Comparison of ENCODE assay signal across 14 mouse cellular contexts in genomic region chr8:119994114-119994513, GRCm38 (mm10). TPM values are rescaled to one million over a fixed set of nuclear protein-coding genes. Genes with fewer than 3 reads are reported as not detected.
DNase-seq lines count a peak whose midpoint lies in the region; ATAC-seq and TF ChIP-seq lines count a peak whose summit lies in the region.
"Had no signal": no experiment of that assay in that cellular context is flagged by ENCODE, and none has a peak within 500 bp of the region (broad histone marks: within the 10 kb centered on the region; RNA-seq: fewer than 3 reads in every experiment).

No protein-coding gene starts in this region.

- no peak for TF ChIP-seq CTCF in lung, embryonic 14.5 days (IDR thresholded peaks at IDR 0.05; ENCODE audit: low read depth)
- no peak for TF ChIP-seq CTCF in lung, adult 2 months (IDR thresholded peaks at IDR 0.05; ENCODE audit: insufficient read depth, low read length)

- no peak overlapping the region for H3K9ac ChIP-seq in lung, embryonic 14.5 days
- no peak overlapping the region for H3K9ac ChIP-seq in embryonic facial prominence, embryonic 14.5 days (ENCODE audit: low read depth, low read length)
- H3K9ac ChIP-seq in limb, embryonic 14.5 days (ENCODE audit: low read depth, low read length, severe bottlenecking) = no peak overlapping the region
- H3K9ac ChIP-seq in stomach, embryonic 15.5 days = no peak overlapping the region

- no peak overlapping the region for H3K27ac ChIP-seq in lung, embryonic 14.5 days (ENCODE audit: low read depth)
- no peak overlapping the region for H3K27ac ChIP-seq in embryonic facial prominence, embryonic 14.5 days (replicated peaks; ENCODE audit: low read depth, low read length)
- H3K27ac ChIP-seq in limb, embryonic 14.5 days (replicated peaks; ENCODE audit: low read depth, low read length) = no peak overlapping the region
- no peak overlapping the region for H3K27ac ChIP-seq in stomach, embryonic 15.5 days
- H3K27ac ChIP-seq: heart, adult 2 months; hindbrain, embryonic 10.5 days had no signal

- intact Hi-C loops in left cerebral cortex, postnatal 14 days (cut with DNase I) = loop anchor here (5.0 kb wide), 1 partner anchor 78 kb away; no protein-coding TSS in a partner anchor

- TF ChIP-seq POLR2A in lung, adult 2 months (IDR thresholded peaks at IDR 0.05; ENCODE audit: borderline replicate concordance, extremely low read depth, low read depth, low read length) = no peak
- no peak for TF ChIP-seq POLR2A in limb, embryonic 14.5 days (IDR thresholded peaks at IDR 0.05; ENCODE audit: borderline replicate concordance, extremely low read depth, insufficient read depth, insufficient read length)

- H3K27me3 ChIP-seq in lung, embryonic 14.5 days (ENCODE audit: insufficient read depth, low read length) = peaks cover 26% of the 10 kb centered on the region
- H3K27me3 ChIP-seq in embryonic facial prominence, embryonic 14.5 days (replicated peaks; ENCODE audit: control insufficient read depth, insufficient read depth, low read length) = peaks cover 12% of the 10 kb centered on the region; the same call in 1 of the 2 replicates
- no peaks in the 10 kb centered on the region for H3K27me3 ChIP-seq in limb, embryonic 14.5 days (ENCODE audit: control insufficient read depth, insufficient read depth, low read length)
- H3K27me3 ChIP-seq in stomach, embryonic 15.5 days (replicated peaks) = peaks cover 29% of the 10 kb centered on the region

- peak; percentile 75 for DNase-seq in lung, embryonic 14.5 days
- DNase-seq in lung, adult 2 months = no peak
- DNase-seq in embryonic facial prominence, embryonic 14.5 days (ENCODE audit: low spot score) = no peak
- peak; percentile 20 for DNase-seq in limb, embryonic 14.5 days (ENCODE audit: low spot score)
- DNase-seq in B cell, adult 2 months = no peak
- DNase-seq in thymus, postnatal 4 days = no peak
- DNase-seq in left cerebral cortex, postnatal 14 days (ENCODE audit: low spot score in 2 of 2) = no peak
- DNase-seq: cerebellum, adult 9-10 months; heart, adult 2 months; kidney, postnatal 25 days; right cerebral cortex, postnatal 25 days; thymus, adult 18-20 months had no signal

- peak overlapping the region; percentile 55; the same call in 1 of the 2 replicates for H3K4me2 ChIP-seq in lung, embryonic 14.5 days
- H3K4me2 ChIP-seq in embryonic facial prominence, embryonic 14.5 days (ENCODE audit: low read depth, low read length) = peak overlapping the region; percentile 28
- H3K4me2 ChIP-seq in limb, embryonic 14.5 days (replicated peaks; ENCODE audit: low read depth, low read length, severe bottlenecking) = no peak overlapping the region; the same call in 1 of the 2 replicates
- peak overlapping the region; percentile 49 for H3K4me2 ChIP-seq in stomach, embryonic 15.5 days

- 27% methylated on average over 7 of the region's 7 CpGs for WGBS in lung, embryonic 14.5 days
- 52% methylated on average over 7 of the region's 7 CpGs for WGBS in lung, adult 2 months
- WGBS in embryonic facial prominence, embryonic 14.5 days = 26% methylated on average over 6 of the region's 7 CpGs
- WGBS in limb, embryonic 14.5 days = 47% methylated on average over 7 of the region's 7 CpGs
- WGBS in stomach, embryonic 15.5 days = 36% methylated on average over 7 of the region's 7 CpGs

- ATAC-seq in lung, embryonic 14.5 days (ENCODE audit: insufficient read depth) = peak; percentile 59
- no peak for ATAC-seq in embryonic facial prominence, embryonic 14.5 days (ENCODE audit: low read depth)
- ATAC-seq in limb, embryonic 14.5 days (ENCODE audit: low FRiP score, low read depth) = no peak
- ATAC-seq in stomach, embryonic 15.5 days (ENCODE audit: insufficient read depth, low FRiP score, low read depth) = no peak

- H3K9me3 ChIP-seq in lung, embryonic 14.5 days (ENCODE audit: low read depth, low read length) = no peaks in the 10 kb centered on the region
- no peaks in the 10 kb centered on the region for H3K9me3 ChIP-seq in embryonic facial prominence, embryonic 14.5 days (ENCODE audit: control insufficient read depth, low read length)
- H3K9me3 ChIP-seq in limb, embryonic 14.5 days (ENCODE audit: control insufficient read depth, low read length) = no peaks in the 10 kb centered on the region
- H3K9me3 ChIP-seq in stomach, embryonic 15.5 days = no peaks in the 10 kb centered on the region
- H3K9me3 ChIP-seq: hindbrain, embryonic 10.5 days had no signal

- peak overlapping the region; percentile 1; the same call in 1 of the 2 replicates for H3K4me3 ChIP-seq in lung, embryonic 14.5 days (ENCODE audit: low read depth, low read length)
- no peak overlapping the region for H3K4me3 ChIP-seq in lung, adult 2 months (replicated peaks; ENCODE audit: extremely low read depth, low read depth, low read length)
- H3K4me3 ChIP-seq in embryonic facial prominence, embryonic 14.5 days (ENCODE audit: low read depth, low read length) = no peak overlapping the region
- no peak overlapping the region for H3K4me3 ChIP-seq in limb, embryonic 14.5 days (replicated peaks; ENCODE audit: low read length)
- H3K4me3 ChIP-seq in stomach, embryonic 15.5 days (replicated peaks) = peak overlapping the region; percentile 39
- H3K4me3 ChIP-seq: hindbrain, embryonic 10.5 days had no signal

- H3K4me1 ChIP-seq in lung, embryonic 14.5 days (ENCODE audit: insufficient read depth) = 0 out of 2 replicates have a peak, but pooled peaks cover 4% of the 10 kb centered on the region
- no peaks in the 10 kb centered on the region for H3K4me1 ChIP-seq in lung, adult 2 months (ENCODE audit: control insufficient read depth, insufficient read depth, low read length)
- H3K4me1 ChIP-seq in embryonic facial prominence, embryonic 14.5 days (ENCODE audit: control insufficient read depth, insufficient read depth, low read length) = peaks cover 16% of the 10 kb centered on the region
- H3K4me1 ChIP-seq in limb, embryonic 14.5 days (ENCODE audit: control insufficient read depth, insufficient read depth, low read length) = peaks cover 19% of the 10 kb centered on the region
- peaks cover 22% of the 10 kb centered on the region for H3K4me1 ChIP-seq in stomach, embryonic 15.5 days

- no peaks in the 10 kb centered on the region for H3K36me3 ChIP-seq in lung, embryonic 14.5 days (ENCODE audit: insufficient read depth)
- H3K36me3 ChIP-seq in embryonic facial prominence, embryonic 14.5 days (ENCODE audit: control insufficient read depth, insufficient read depth, low read length) = no peaks in the 10 kb centered on the region
- H3K36me3 ChIP-seq in limb, embryonic 14.5 days (ENCODE audit: control insufficient read depth, insufficient read depth, low read length) = no peaks in the 10 kb centered on the region
- H3K36me3 ChIP-seq in stomach, embryonic 15.5 days = no peaks in the 10 kb centered on the region
- H3K36me3 ChIP-seq: hindbrain, embryonic 10.5 days had no signal

RNA-seq across cellular contexts. Expression of gene Crispld2, which starts 1.9 kb away (rescaled TPM):
- 4.4 and 4.9 TPM in 2 replicates for polyA plus RNA-seq in lung, embryonic 14.5 days (2014; fragmentation: Nextera tagmentation; extraction: Ambion mirVana)
- 66.9 and 71.0 TPM in 2 replicates for polyA plus RNA-seq in lung, adult 2 months (2012; rRNA removed)
- polyA plus RNA-seq in embryonic facial prominence, embryonic 14.5 days (2014; fragmentation: Nextera tagmentation; extraction: Ambion mirVana) = 4.9 and 5.6 TPM in 2 replicates
- 7.5 and 8.6 TPM in 2 replicates for polyA plus RNA-seq in limb, embryonic 14.5 days (2012; rRNA removed)
- 3.9 and 4.5 TPM in 2 replicates for polyA plus RNA-seq in limb, embryonic 14.5 days (2014; fragmentation: Nextera tagmentation; extraction: Ambion mirVana)
- polyA plus RNA-seq in stomach, embryonic 15.5 days (2015; fragmentation: Nextera tagmentation; extraction: Ambion mirVana) = 33.5 and 34.5 TPM in 2 replicates
- 1 to 10 TPM; 1.8 to 2.3 TPM for total RNA-seq in left cerebral cortex, postnatal 14 days (2021)

Comparison
In these comparisons a context has a peak if more than half of its experiments do, and no peak if none do; other contexts are left out.
1. DNase-seq: peak in lung, embryonic 14.5 days (single experiment) and limb, embryonic 14.5 days (single experiment); none in lung, adult 2 months (single experiment), embryonic facial prominence, embryonic 14.5 days (single experiment), B cell, adult 2 months (0 of 2), thymus, postnatal 4 days (single experiment) and left cerebral cortex, postnatal 14 days (0 of 2).
2. H3K4me3 ChIP-seq: peak in lung, embryonic 14.5 days (single experiment) and stomach, embryonic 15.5 days (single experiment); none in lung, adult 2 months (single experiment), embryonic facial prominence, embryonic 14.5 days (single experiment) and limb, embryonic 14.5 days (single experiment).